ENCODE assay signal across 12 mouse cellular contexts in the genomic region with DNA sequence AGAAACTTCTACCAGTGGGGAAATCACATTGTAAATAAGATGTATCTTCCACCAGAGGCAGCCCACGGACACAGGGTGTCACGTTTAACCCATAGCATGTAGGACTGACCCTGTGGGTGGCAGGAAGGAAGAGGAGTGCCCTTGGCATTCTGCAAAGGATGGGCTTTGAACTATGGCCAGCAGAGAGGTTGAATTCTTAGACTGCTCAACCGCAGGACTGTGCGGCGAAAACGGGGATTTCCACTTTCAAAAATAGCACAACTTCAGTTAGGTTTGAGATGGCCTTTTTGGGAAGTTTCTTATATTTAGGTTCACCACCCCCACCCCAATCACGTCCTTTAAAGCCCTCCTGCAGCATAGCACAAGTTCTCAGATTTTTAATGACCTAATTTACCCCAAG. TPM values are rescaled to one million over a fixed set of nuclear protein-coding genes. Genes with fewer than 3 reads are reported as not detected.
A peak's percentile ranks its signal among the peaks of the same experiment; 100 is the strongest.
DNase-seq lines count a peak whose midpoint lies in the region; ATAC-seq and TF ChIP-seq lines count a peak whose summit lies in the region.
"Had no signal": no experiment of that assay in that cellular context is flagged by ENCODE, and none has a peak within 500 bp of the region (broad histone marks: within the 10 kb centered on the region; RNA-seq: fewer than 3 reads in every experiment).

No protein-coding gene starts in this region.

- peak; percentile 3 for DNase-seq in kidney, adult 11 months
- no peak for DNase-seq in kidney, adult 18-20 months
- DNase-seq in B cell, adult 2 months: peak; percentile 33 to 45
- DNase-seq in layer of hippocampus, adult 2 months (ENCODE audit: low spot score in 2 of 2): no peak
- DNase-seq in limb, embryonic 10.5 days (ENCODE audit: low spot score): no peak
- DNase-seq: cerebellum, postnatal 36 days; layer of hippocampus, adult 9-11 months had no signal

- no peaks in the 10 kb centered on the region for H3K79me2 ChIP-seq in macrophage (ENCODE audit: inconsistent target)

- H3K4me2 ChIP-seq in midbrain, embryonic 13.5 days (replicated peaks): no peak overlapping the region
- H3K4me2 ChIP-seq: limb, embryonic 15.5 days; midbrain, embryonic 12.5 days had no signal

- TF ChIP-seq POLR2A in bone marrow macrophage, adult 2 months (IDR thresholded peaks at IDR 0.05; ENCODE audit: borderline replicate concordance, low read depth, low read length): no peak

- peaks cover 38% of the 10 kb centered on the region for H3K4me1 ChIP-seq in bone marrow macrophage, adult 2 months (ENCODE audit: control insufficient read depth, insufficient read depth, low read length)
- H3K4me1 ChIP-seq in midbrain, embryonic 13.5 days (replicated peaks): no peaks in the 10 kb centered on the region
- no peaks in the 10 kb centered on the region for H3K4me1 ChIP-seq in limb, embryonic 10.5 days
- H3K4me1 ChIP-seq: limb, embryonic 15.5 days; midbrain, embryonic 12.5 days had no signal

- ATAC-seq in midbrain, embryonic 13.5 days: no peak

- peak overlapping the region; percentile 31; the same call in 1 of the 2 replicates for H3K27ac ChIP-seq in bone marrow macrophage, adult 2 months (ENCODE audit: insufficient read depth, low read depth, low read length)
- 0 out of 2 replicates have a peak overlapping the region, but pooled peaks have one; percentile 1 for H3K27ac ChIP-seq in macrophage
- H3K27ac ChIP-seq in midbrain, embryonic 13.5 days: no peak overlapping the region
- H3K27ac ChIP-seq in layer of hippocampus, adult 2 months: no peak overlapping the region
- H3K27ac ChIP-seq in limb, embryonic 10.5 days: no peak overlapping the region
- H3K27ac ChIP-seq: limb, embryonic 15.5 days; midbrain, embryonic 12.5 days had no signal

- WGBS in macrophage (ENCODE audit: missing documents): 16% methylated on average over 7 of the region's 7 CpGs
- 85% methylated on average over 7 of the region's 7 CpGs for WGBS in midbrain, embryonic 13.5 days
- whole genome bisulfite sequencing in limb, embryonic 10.5 days: 83% methylated on average over 7 of the region's 7 CpGs

- no peak for TF ChIP-seq CTCF in bone marrow macrophage, adult 2 months (IDR thresholded peaks at IDR 0.05; ENCODE audit: low read depth, low read length)
- no peak for TF ChIP-seq CTCF in layer of hippocampus, adult 2 months (conservative IDR thresholded peaks at IDR 0.05)

- no peak overlapping the region for H3K9ac ChIP-seq in midbrain, embryonic 13.5 days (replicated peaks)
- H3K9ac ChIP-seq: limb, embryonic 15.5 days; midbrain, embryonic 12.5 days had no signal

- H3K4me3 ChIP-seq in bone marrow macrophage, adult 2 months (ENCODE audit: insufficient read depth, low read length): no peak overlapping the region
- H3K4me3 ChIP-seq in macrophage (ENCODE audit: inconsistent target): no peak overlapping the region
- no peak overlapping the region for H3K4me3 ChIP-seq in midbrain, embryonic 13.5 days (replicated peaks)
- H3K4me3 ChIP-seq in layer of hippocampus, adult 2 months: no peak overlapping the region
- H3K4me3 ChIP-seq in limb, embryonic 10.5 days: no peak overlapping the region
- H3K4me3 ChIP-seq: limb, embryonic 15.5 days; midbrain, embryonic 12.5 days had no signal

- H3K36me3 ChIP-seq in macrophage (ENCODE audit: inconsistent target): no peaks in the 10 kb centered on the region
- H3K36me3 ChIP-seq in midbrain, embryonic 13.5 days: no peaks in the 10 kb centered on the region
- H3K36me3 ChIP-seq in limb, embryonic 10.5 days: no peaks in the 10 kb centered on the region
- H3K36me3 ChIP-seq: limb, embryonic 15.5 days; midbrain, embryonic 12.5 days had no signal

- no peaks in the 10 kb centered on the region for H3K27me3 ChIP-seq in midbrain, embryonic 13.5 days
- no peaks in the 10 kb centered on the region for H3K27me3 ChIP-seq in limb, embryonic 10.5 days (ENCODE audit: low read depth, poor library complexity, severe bottlenecking)
- H3K27me3 ChIP-seq: limb, embryonic 15.5 days; midbrain, embryonic 12.5 days had no signal

- H3K9me3 ChIP-seq in midbrain, embryonic 13.5 days: no peaks in the 10 kb centered on the region
- no peaks in the 10 kb centered on the region for H3K9me3 ChIP-seq in limb, embryonic 10.5 days (replicated peaks)
- H3K9me3 ChIP-seq: limb, embryonic 15.5 days; midbrain, embryonic 12.5 days had no signal

RNA-seq across cellular contexts. Expression of a gene that starts 50.6 kb away (rescaled TPM):
- polyA plus RNA-seq in bone marrow macrophage, adult 2 months (2012; ENCODE audit: insufficient read depth, insufficient read length, missing spikeins): 17.3 and 19.3 TPM in 2 replicates
- 1,000 to 10,000 TPM in 15 of 26 experiments, 100 to 1,000 TPM in 9, 10 to 100 TPM in 2; 39.9 to 4,056 (median 1,550) TPM for total RNA-seq in macrophage (2018; cell fraction: chromatin; rRNA removed)
- total RNA-seq in macrophage (2018; cell fraction: cytosol; rRNA removed): 1,000 to 10,000 TPM in 4 of 26 experiments, 100 to 1,000 TPM in 14, 10 to 100 TPM in 8; 19.7 to 1,707 (median 322) TPM
- 1,000 to 10,000 TPM in 17 of 26 experiments, 100 to 1,000 TPM in 8, 10 to 100 TPM in 1; 40.8 to 3,646 (median 1,608) TPM for total RNA-seq in macrophage (2018; cell fraction: nucleus; rRNA removed)
- polyA plus RNA-seq in macrophage (2018): 19.8 to 40.5 TPM (median 21.4 TPM) in 3 replicates
- polyA plus RNA-seq in midbrain, embryonic 13.5 days (2015; fragmentation: Nextera tagmentation; extraction: Ambion mirVana): 1.5 TPM in 2 replicates
- total RNA-seq in layer of hippocampus, adult 2 months (2021): 1 to 10 TPM; 3.9 to 5.0 TPM
- 1.3 and 2.3 TPM in 2 replicates for polyA plus RNA-seq in limb, embryonic 10.5 days (2016; fragmentation: Nextera tagmentation; extraction: Ambion mirVana)

Comparison
In these comparisons a context has a peak if more than half of its experiments do, and no peak if none do; other contexts are left out.
1. DNase-seq: peak in kidney, adult 11 months (single experiment) and B cell, adult 2 months (2 of 2); none in kidney, adult 18-20 months (single experiment), layer of hippocampus, adult 2 months (0 of 2) and limb, embryonic 10.5 days (single experiment).
2. H3K27ac ChIP-seq: peak in bone marrow macrophage, adult 2 months (single experiment) and macrophage (single experiment); none in midbrain, embryonic 13.5 days (single experiment), layer of hippocampus, adult 2 months (single experiment) and limb, embryonic 10.5 days (single experiment).